Mouse (Mus musculus) olfactory bulb, adult 2 months (tissue): ENCODE data around the gene Ssmem1. TPM values are rescaled to one million over a fixed set of nuclear protein-coding genes. Genes with fewer than 3 reads are reported as not detected.

Experiments used
- H3K27ac ChIP-seq: fragments of 200-500 bp; 2 replicates; pipeline ENCODE4 v1.5.1; 2012; ENCODE audit warnings: low read depth, low read length; ENCODE audit not compliant: insufficient read depth
- H3K4me1 ChIP-seq: fragments of 200-500 bp; 2 replicates; pipeline ENCODE4 v1.6.1; 2012; ENCODE audit warnings: low read length; ENCODE audit not compliant: control insufficient read depth, insufficient read depth
- H3K4me3 ChIP-seq: fragments of 200-500 bp; 2 replicates; pipeline ENCODE4 v1.5.1; 2012; ENCODE audit warnings: mild to moderate bottlenecking, low read depth, low read length, moderate library complexity; ENCODE audit not compliant: insufficient read depth
- CTCF ChIP-seq: fragments of 200-500 bp; IDR thresholded peaks from 2 replicates; pipeline ENCODE4 v1.5.1; 2012; ENCODE audit warnings: low read depth, mild to moderate bottlenecking, low read length, moderate library complexity; ENCODE audit not compliant: insufficient read depth
- POLR2A ChIP-seq: fragments of 200-500 bp; IDR thresholded peaks from 2 replicates; pipeline ENCODE4 v1.6.1; 2012; ENCODE audit warnings: mild to moderate bottlenecking, low read depth, low read length, moderate library complexity; ENCODE audit not compliant: insufficient read depth
- WGBS: fragments of 180-500 bp; shearing (Covaris S2); methylation state at CpG from one replicate; pipeline ENCODE4 v1.1.7; 2018; 5-methylcytosine and 5-hydroxymethylcytosine counted together
- polyA plus RNA-seq: library from polyadenylated mRNA; stranded (reverse); fragments of >200 nt; gene quantifications from 2 replicates; pipeline ENCODE4 v1.2.4, GENCODE M21; 2012; ENCODE audit warnings: low replicate concordance; ENCODE audit not compliant: missing spikeins, insufficient read depth, insufficient read length

Gene Ssmem1
- polyA plus RNA-seq, 1 experiment = not detected

DNA sequence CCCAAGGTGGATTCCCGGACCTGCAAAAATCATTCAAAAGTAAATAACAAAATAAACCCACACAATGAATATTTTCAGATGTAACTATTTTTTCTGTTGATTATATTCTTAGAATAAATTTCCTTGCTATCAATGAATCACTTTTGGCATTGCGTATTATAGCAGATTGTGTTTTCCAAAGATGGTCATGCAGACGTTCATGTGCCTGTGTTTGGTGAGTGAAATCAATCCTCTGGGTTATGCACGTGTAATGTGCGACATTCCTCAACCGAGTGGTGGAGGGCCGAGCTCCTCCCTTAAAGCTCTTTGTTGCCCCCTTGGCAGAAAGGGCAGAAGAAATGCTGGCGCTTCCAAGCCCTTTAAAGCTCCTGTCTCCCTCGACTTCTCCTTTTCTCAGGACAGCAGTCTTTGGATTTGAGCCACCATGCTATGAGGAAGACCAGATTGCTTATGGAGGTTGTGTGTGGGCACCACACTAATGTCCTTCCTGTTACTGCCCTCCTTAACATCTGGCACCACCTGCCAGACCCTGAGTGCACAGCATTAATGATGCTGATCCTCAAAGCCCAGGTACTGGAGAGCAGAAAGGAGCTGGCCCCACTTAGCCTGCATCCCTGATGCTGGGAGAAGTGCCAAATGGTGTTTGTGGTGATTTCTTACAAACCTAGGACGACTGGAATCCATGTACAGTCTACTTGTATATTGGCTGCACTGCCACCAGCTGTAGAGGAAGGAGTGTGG is 33.5 kb upstream of the Ssmem1 start:
- TF ChIP-seq CTCF (no peak), POLR2A (no peak)
- WGBS = 79% methylated on average over 10 of the region's 10 CpGs
- Histone ChIP-seq H3K4me1 (no peaks in the 10 kb centered on the region), H3K27ac (no peak overlapping the region), H3K4me3 (no peak overlapping the region)

DNA sequence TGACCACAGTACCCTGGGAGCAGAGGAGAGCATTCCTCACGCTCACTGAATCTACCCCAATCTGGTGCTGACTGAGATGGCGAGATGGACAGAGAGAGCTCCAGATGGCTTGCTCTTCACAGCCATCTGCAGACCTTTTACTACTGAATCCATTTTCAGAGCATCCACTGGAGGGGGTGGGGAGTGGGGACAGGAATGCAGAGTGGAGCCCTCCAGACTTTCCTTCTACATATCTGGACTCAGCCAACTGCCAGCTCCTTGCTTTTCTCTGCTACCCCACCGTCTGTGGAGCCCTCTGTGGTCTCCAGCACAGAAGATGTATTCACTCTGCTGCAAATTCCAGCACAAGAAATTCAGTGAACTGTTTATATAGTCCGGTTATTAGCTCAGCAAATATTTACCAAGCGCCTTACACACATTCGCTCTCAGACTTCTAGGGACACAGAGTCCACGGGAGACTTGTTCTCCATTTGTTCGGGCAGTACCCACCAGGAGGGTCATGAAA is 32.4 kb upstream of the Ssmem1 start:
- no peak for TF ChIP-seq CTCF
- no peak for TF ChIP-seq POLR2A
- Histone ChIP-seq H3K27ac (no peak overlapping the region), H3K4me1 (no peaks in the 10 kb centered on the region), H3K4me3 (no peak overlapping the region)
- WGBS = 88% methylated on average over 8 of the region's 8 CpGs

DNA sequence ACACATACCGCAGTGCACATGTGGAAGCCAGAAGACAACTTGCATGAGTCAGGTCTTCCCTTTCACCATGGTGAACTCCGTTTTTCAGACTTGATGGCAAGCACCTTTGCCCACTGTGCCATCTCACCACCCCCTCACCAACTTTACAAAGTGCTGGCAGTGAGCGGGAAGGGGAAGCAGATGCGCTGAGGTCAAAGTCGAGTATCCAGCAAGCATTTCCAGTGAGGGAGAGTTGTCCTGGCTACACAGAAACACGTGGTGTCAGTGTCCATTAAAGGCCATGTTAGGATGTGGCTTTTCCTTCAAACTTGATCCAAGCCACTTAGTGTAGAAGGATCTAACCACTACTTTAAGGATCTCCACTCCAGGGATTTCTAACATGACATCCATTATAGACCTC is 31.9 kb upstream of the Ssmem1 start:
- 91% methylated on average over 6 of the region's 6 CpGs for WGBS
- H3K27ac ChIP-seq = no peak overlapping the region
- H3K4me1 ChIP-seq = no peaks in the 10 kb centered on the region
- TF ChIP-seq POLR2A (no peak), CTCF (no peak)
- H3K4me3 ChIP-seq = no peak overlapping the region

GRCm38 (mm10) chr6:30479418-30479817 is 30.2 kb upstream of the Ssmem1 start:
- H3K27ac ChIP-seq = no peak overlapping the region
- 89% methylated on average over 3 of the region's 3 CpGs for WGBS
- no peak overlapping the region for H3K4me3 ChIP-seq
- TF ChIP-seq POLR2A (no peak), CTCF (no peak)
- no peaks in the 10 kb centered on the region for H3K4me1 ChIP-seq

DNA sequence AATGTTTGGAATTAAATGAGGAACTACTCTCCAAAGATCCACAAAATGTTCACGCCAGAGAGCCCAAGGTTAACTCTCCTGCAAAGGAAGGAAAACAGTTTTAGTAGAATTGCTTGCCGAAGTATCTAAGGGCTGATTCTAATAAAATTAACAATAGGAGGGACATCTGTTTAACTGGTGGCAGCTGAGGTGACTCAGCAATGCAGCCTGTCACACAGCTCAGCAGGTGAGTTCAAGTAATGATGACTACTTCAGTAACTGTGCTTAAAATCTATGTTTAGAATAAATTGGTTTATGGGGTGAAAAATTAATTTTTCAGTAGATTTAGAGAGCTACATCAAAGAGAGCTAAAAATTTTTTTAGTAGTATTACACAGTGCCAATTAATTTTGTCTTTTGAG is 26.7 kb upstream of the Ssmem1 start:
- TF ChIP-seq POLR2A (no peak), CTCF (no peak)
- H3K4me1 ChIP-seq = no peaks in the 10 kb centered on the region
- no peak overlapping the region for H3K4me3 ChIP-seq
- WGBS = 89% methylated on average over 2 of the region's 2 CpGs
- H3K27ac ChIP-seq = no peak overlapping the region

DNA sequence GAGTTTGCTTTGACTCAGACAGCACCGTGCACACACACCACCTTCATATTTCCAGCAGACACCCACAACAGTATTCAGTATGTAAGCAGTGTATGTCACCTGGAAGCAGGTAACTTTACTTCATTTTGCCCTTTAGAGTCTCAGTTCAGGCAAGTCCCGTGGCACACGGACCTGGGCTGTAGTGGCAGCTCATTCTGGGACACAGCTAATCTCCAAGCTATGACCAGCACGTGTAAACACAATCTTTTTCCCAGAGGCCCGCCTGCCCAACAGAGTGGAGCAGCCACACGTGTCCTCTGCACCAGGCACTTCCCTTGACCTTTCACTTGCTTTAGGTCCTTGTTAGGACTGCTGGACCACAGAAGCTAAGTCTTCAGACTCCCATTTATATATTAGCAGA is 23.1 kb upstream of the Ssmem1 start:
- WGBS = 90% methylated on average over 6 of the region's 6 CpGs
- Histone ChIP-seq H3K4me1 (no peaks in the 10 kb centered on the region), H3K4me3 (no peak overlapping the region), H3K27ac (no peak overlapping the region)
- no peak for TF ChIP-seq POLR2A
- no peak for TF ChIP-seq CTCF

- Histone ChIP-seq H3K27ac (no peak overlapping the region), H3K4me1 (no peaks in the 10 kb centered on the region), H3K4me3 (no peak overlapping the region)
- TF ChIP-seq CTCF (no peak), POLR2A (no peak)
- 90% methylated on average over 3 of the region's 3 CpGs for WGBS
Measured at GRCm38 (mm10) chr6:30499049-30499448, 10.6 kb upstream of the Ssmem1 start.

DNA sequence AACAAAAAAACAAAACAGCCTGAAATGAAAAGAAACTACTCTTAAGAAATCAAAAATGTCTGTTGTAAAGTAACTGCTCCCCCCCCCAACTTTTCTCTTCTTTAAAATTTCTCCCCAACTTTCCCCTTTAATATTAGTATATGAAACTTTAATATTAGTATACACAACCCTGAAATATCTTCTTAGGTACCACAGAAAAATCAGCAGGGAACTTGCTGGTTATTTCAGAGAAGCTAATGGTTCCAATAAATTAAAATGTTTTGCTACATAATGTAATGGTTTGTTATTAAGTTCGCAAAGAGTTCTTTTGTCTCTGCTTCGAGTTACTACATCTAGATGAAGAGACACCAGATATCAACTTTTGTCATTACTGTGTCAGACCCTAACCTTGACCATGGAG is 825 bp upstream of the Ssmem1 start:
- Histone ChIP-seq H3K4me3 (peak overlapping the region; percentile 53), H3K27ac (no peak overlapping the region), H3K4me1 (peaks cover 3% of the 10 kb centered on the region)
- TF ChIP-seq POLR2A = no peak
- no peak for TF ChIP-seq CTCF
- under 1% methylated on average over 2 of the region's 2 CpGs for WGBS

GRCm38 (mm10) chr6:30510291-30510690 is 642 bp downstream of the Ssmem1 start:
- no peak overlapping the region for H3K4me3 ChIP-seq
- H3K27ac ChIP-seq = peak overlapping the region; percentile 43
- TF ChIP-seq POLR2A = no peak
- TF ChIP-seq CTCF = no peak
- peaks cover 3% of the 10 kb centered on the region for H3K4me1 ChIP-seq
- WGBS = 63% methylated on average over 5 of the region's 5 CpGs
